Mouse (Mus musculus) E14TG2a.4 (cell line): ENCODE measurements around the gene Tmem138.

Source experiments
- H3K27me3 ChIP-seq: 2 replicates; pipeline ENCODE4 v1.6.1; 2014; ENCODE audit warnings: low read length, control low read depth; ENCODE audit not compliant: insufficient read depth
- H3K36me3 ChIP-seq: 2 replicates; pipeline ENCODE4 v1.6.1; 2014; ENCODE audit warnings: low read length, control low read depth; ENCODE audit not compliant: insufficient read depth
- H3K4me1 ChIP-seq: replicated peaks from 2 replicates; pipeline ENCODE4 v1.6.1; 2014; ENCODE audit warnings: low read depth, low read length, control low read depth
- H3K4me3 ChIP-seq: replicated peaks from 2 replicates; pipeline ENCODE4 v1.5.1; 2014; ENCODE audit warnings: mild to moderate bottlenecking, low read length
- H3K9me3 ChIP-seq: 2 replicates; pipeline ENCODE4 v1.6.1; 2014; ENCODE audit warnings: low read length, control low read depth
- CTCF ChIP-seq: conservative IDR thresholded peaks from 2 replicates; pipeline ENCODE4 v1.5.1; 2014; ENCODE audit warnings: low read length
- NANOG ChIP-seq: IDR thresholded peaks from 2 replicates; pipeline ENCODE4 v1.6.1; 2014; ENCODE audit warnings: borderline replicate concordance, low read length, mixed read lengths
- POU5F1 ChIP-seq: IDR thresholded peaks from 2 replicates; pipeline ENCODE4 v1.6.1; 2014; ENCODE audit warnings: low read length, borderline replicate concordance

Tmem138 gene

GRCm38 (mm10) chr19:10602247-10602769 is 25.1 kb upstream of the Tmem138 start:
- TF ChIP-seq CTCF (no peak), POU5F1 (no peak), NANOG (no peak)
- H3K9me3 ChIP-seq = no peaks in the 10 kb centered on the region

GRCm38 (mm10) chr19:10599648-10600047 is 22.5 kb upstream of the Tmem138 start:
- H3K4me3 ChIP-seq = no peak overlapping the region
- TF ChIP-seq NANOG (no peak), POU5F1 (no peak)
- peaks cover 49% of the 10 kb centered on the region for H3K4me1 ChIP-seq
- no peaks in the 10 kb centered on the region for H3K27me3 ChIP-seq
- no peaks in the 10 kb centered on the region for H3K9me3 ChIP-seq
- H3K36me3 ChIP-seq = peaks cover 65% of the 10 kb centered on the region

More at GRCm38 (mm10) chr19:10602247-10602769, 25.1 kb upstream of the Tmem138 start:
- Histone ChIP-seq H3K36me3 (peaks cover 48% of the 10 kb centered on the region), H3K4me1 (peaks cover 64% of the 10 kb centered on the region), H3K27me3 (no peaks in the 10 kb centered on the region), H3K4me3 (peak overlapping the region; percentile 63)

GRCm38 (mm10) chr19:10598188-10598587 is 21.0 kb upstream of the Tmem138 start:
- H3K36me3 ChIP-seq = peaks cover 80% of the 10 kb centered on the region
- TF ChIP-seq POU5F1 = no peak
- peak; percentile 44 for TF ChIP-seq CTCF
- TF ChIP-seq NANOG = no peak
- peaks cover 34% of the 10 kb centered on the region for H3K4me1 ChIP-seq
- no peaks in the 10 kb centered on the region for H3K9me3 ChIP-seq
- H3K27me3 ChIP-seq = no peaks in the 10 kb centered on the region
- H3K4me3 ChIP-seq = no peak overlapping the region

GRCm38 (mm10) chr19:10591659-10592377 is 14.7 kb upstream of the Tmem138 start:
- Histone ChIP-seq H3K9me3 (no peaks in the 10 kb centered on the region), H3K27me3 (no peaks in the 10 kb centered on the region), H3K4me3 (no peak overlapping the region), H3K36me3 (peaks cover 81% of the 10 kb centered on the region), H3K4me1 (peaks cover 9% of the 10 kb centered on the region)
- TF ChIP-seq CTCF (no peak), POU5F1 (no peak), NANOG (no peak)

- no peaks in the 10 kb centered on the region for H3K9me3 ChIP-seq
- TF ChIP-seq NANOG (no peak), CTCF (no peak), POU5F1 (no peak)
- no peak overlapping the region for H3K4me3 ChIP-seq
- peaks cover 9% of the 10 kb centered on the region for H3K4me1 ChIP-seq
- no peaks in the 10 kb centered on the region for H3K27me3 ChIP-seq
- H3K36me3 ChIP-seq = peaks cover 66% of the 10 kb centered on the region
Observed at GRCm38 (mm10) chr19:10590301-10590700, 13.1 kb upstream of the Tmem138 start.

- Histone ChIP-seq H3K4me1 (peaks cover 9% of the 10 kb centered on the region), H3K9me3 (no peaks in the 10 kb centered on the region), H3K27me3 (no peaks in the 10 kb centered on the region), H3K4me3 (no peak overlapping the region), H3K36me3 (peaks cover 56% of the 10 kb centered on the region)
- no peak for TF ChIP-seq POU5F1
- no peak for TF ChIP-seq NANOG
- TF ChIP-seq CTCF = no peak
Observed at GRCm38 (mm10) chr19:10589127-10589857, 12.1 kb upstream of the Tmem138 start.

- H3K9me3 ChIP-seq = no peaks in the 10 kb centered on the region
- TF ChIP-seq NANOG (no peak), POU5F1 (no peak), CTCF (no peak)
- no peak overlapping the region for H3K4me3 ChIP-seq
- no peaks in the 10 kb centered on the region for H3K27me3 ChIP-seq
- H3K4me1 ChIP-seq = peaks cover 9% of the 10 kb centered on the region
- H3K36me3 ChIP-seq = peaks cover 39% of the 10 kb centered on the region
Observed at GRCm38 (mm10) chr19:10587231-10587630, 10.1 kb upstream of the Tmem138 start.

- H3K27me3 ChIP-seq = no peaks in the 10 kb centered on the region
- no peak overlapping the region for H3K4me3 ChIP-seq
- H3K4me1 ChIP-seq = peaks cover 13% of the 10 kb centered on the region
- H3K9me3 ChIP-seq = no peaks in the 10 kb centered on the region
- H3K36me3 ChIP-seq = peaks cover 26% of the 10 kb centered on the region
- TF ChIP-seq POU5F1 (no peak), CTCF (no peak), NANOG (no peak)
Observed at GRCm38 (mm10) chr19:10585112-10585511, 8.0 kb upstream of the Tmem138 start.

- H3K4me1 ChIP-seq = peaks cover 7% of the 10 kb centered on the region
- H3K36me3 ChIP-seq = peaks cover 15% of the 10 kb centered on the region
- H3K27me3 ChIP-seq = no peaks in the 10 kb centered on the region
- H3K4me3 ChIP-seq = no peak overlapping the region
- no peak for TF ChIP-seq POU5F1
- TF ChIP-seq CTCF = no peak
- TF ChIP-seq NANOG = no peak
- no peaks in the 10 kb centered on the region for H3K9me3 ChIP-seq
Observed at GRCm38 (mm10) chr19:10583550-10584146, 6.5 kb upstream of the Tmem138 start.
